Mouse (Mus musculus) spleen, adult 10 weeks (tissue): Measurements from ENCODE around the gene Cntnap4. TPM values are rescaled to one million over a fixed set of nuclear protein-coding genes. Genes with fewer than 3 reads are reported as not detected.

Experiments used
- polyA plus RNA-seq: library from polyadenylated mRNA; stranded (reverse); fragments of 350-450 nt; fragmentation: Illumina TruSeq; extraction: RNeasy Lipid Tissue Mini Kit (QIAGEN cat#74804); gene quantifications from one replicate; pipeline ENCODE4 v1.2.3, GENCODE M21; 2015; ENCODE audit warnings: low replicate concordance; ENCODE audit not compliant: insufficient read depth

The Cntnap4 gene
- polyA plus RNA-seq = not detected

DNA sequence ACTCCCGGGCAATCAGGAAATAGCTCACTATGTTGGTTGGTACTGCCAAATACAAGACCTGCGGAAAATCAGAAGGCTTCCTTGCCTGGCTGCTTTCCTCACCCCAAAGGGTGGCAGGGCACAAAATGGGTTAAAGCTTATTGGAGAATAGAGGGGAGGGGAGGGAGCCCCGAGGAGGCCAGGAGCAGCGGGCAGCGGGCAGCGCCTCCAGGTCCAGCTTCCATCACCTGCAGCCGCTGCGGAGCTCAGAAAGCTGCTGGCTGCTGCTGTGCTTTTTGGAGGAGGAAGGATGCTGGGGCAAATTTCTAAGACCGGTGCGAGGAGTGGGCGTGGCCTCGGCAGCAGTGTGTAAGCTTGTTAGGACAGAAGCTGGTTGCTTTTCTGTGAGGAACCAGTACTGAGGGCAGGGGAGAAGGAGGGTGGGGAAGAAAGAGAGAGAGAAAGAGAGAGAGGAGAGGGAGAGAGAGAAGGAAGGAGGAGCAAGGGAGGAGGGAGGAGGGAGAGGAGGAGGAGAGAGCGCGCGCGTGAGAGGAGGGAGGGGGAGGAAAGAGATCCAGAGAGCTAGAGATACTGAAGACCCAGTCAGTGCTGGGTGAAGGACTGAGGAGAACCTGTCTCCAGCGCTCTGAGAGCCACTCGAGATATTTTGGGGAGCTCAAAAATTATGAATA is at the start of gene Cntnap4:
Gene Cntnap4, plus strand, starts transcription at position 573 of the 671 bp plus-strand sequence.

